Mouse (Mus musculus): ENCODE measurements around the gene Cfap206. TPM values are rescaled to one million over a fixed set of nuclear protein-coding genes. Genes with fewer than 3 reads are reported as not detected.

Cfap206 gene
- polyA plus RNA-seq, 1 experiment from 2014 or later, result 2.3 TPM

GRCm38 (mm10) chr4:34653179-34653578, 76.8 kb downstream of the Cfap206 start:
- Histone ChIP-seq H3K9me3 (ENCODE audit: control insufficient read depth, low read length) (no peaks in the 10 kb centered on the region), H3K4me2 (ENCODE audit: low read depth, low read length) (no peak overlapping the region), H3K4me1 (ENCODE audit: control insufficient read depth, insufficient read depth, low read length) (no peaks in the 10 kb centered on the region), H3K27me3 (ENCODE audit: control insufficient read depth, insufficient read depth, low read length) (no peaks in the 10 kb centered on the region), H3K4me3 (ENCODE audit: low read depth, low read length) (no peak overlapping the region), H3K27ac (ENCODE audit: low read depth, low read length) (no peak overlapping the region), H3K36me3 (ENCODE audit: control insufficient read depth, insufficient read depth, low read length) (peaks cover 46% of the 10 kb centered on the region), H3K9ac (replicated peaks; ENCODE audit: low read depth, low read length) (no peak overlapping the region)
- WGBS, result 96% methylated on average over 7 of the region's 7 CpGs
- no peak for ATAC-seq (ENCODE audit: low read depth)

- ATAC-seq (ENCODE audit: low read depth), result no peak
- no peak overlapping the region for H3K27ac ChIP-seq (ENCODE audit: low read depth, low read length)
- H3K27me3 ChIP-seq (ENCODE audit: control insufficient read depth, insufficient read depth, low read length), result no peaks in the 10 kb centered on the region
- H3K4me1 ChIP-seq (ENCODE audit: control insufficient read depth, insufficient read depth, low read length), result no peaks in the 10 kb centered on the region
- H3K36me3 ChIP-seq (ENCODE audit: control insufficient read depth, insufficient read depth, low read length), result peaks cover 27% of the 10 kb centered on the region; the same call in 1 of the 2 replicates
- no peak overlapping the region for H3K9ac ChIP-seq (replicated peaks; ENCODE audit: low read depth, low read length)
- H3K4me2 ChIP-seq (ENCODE audit: low read depth, low read length), result no peak overlapping the region
- H3K9me3 ChIP-seq (ENCODE audit: control insufficient read depth, low read length), result no peaks in the 10 kb centered on the region
- H3K4me3 ChIP-seq (ENCODE audit: low read depth, low read length), result no peak overlapping the region
Observed at GRCm38 (mm10) chr4:34644779-34645178, 85.2 kb downstream of the Cfap206 start.

GRCm38 (mm10) chr4:34640731-34641130, 89.3 kb downstream of the Cfap206 start:
- ATAC-seq (ENCODE audit: low read depth), result no peak
- H3K9ac ChIP-seq (replicated peaks; ENCODE audit: low read depth, low read length), result no peak overlapping the region
- 95% methylated on average over 3 of the region's 3 CpGs for WGBS

DNA sequence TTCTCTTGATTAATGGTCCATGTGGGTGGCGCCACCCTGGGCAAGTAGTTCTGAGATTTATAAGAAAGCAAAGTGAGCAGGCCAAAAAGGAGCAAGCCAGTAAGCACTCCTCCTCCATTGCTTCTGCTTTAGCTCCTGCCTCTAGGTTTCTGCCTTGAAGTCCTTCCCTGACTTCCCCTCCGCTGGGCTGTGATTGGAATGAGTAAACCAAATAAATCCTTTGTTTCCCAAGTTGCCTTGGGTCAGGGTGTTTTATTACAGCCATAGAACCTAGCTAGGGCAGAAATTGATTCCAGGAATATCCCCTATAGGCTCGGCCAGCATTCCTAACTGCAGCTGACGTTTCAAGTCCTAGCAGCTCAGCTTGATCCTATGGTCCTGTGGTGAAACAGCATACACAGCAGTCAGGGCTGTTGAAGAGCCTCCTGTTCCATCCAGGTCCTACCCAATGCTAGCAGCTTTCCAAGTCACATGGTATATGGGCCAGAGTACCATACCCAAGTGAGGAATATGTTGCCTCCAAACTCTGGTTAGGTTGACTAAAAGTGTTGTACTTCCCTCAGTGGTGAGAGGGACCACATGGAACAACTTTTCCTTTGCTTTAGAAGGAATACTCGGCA, 90.2 kb downstream of the Cfap206 start:
- Histone ChIP-seq H3K9me3 (ENCODE audit: control insufficient read depth, low read length) (no peaks in the 10 kb centered on the region), H3K36me3 (ENCODE audit: control insufficient read depth, insufficient read depth, low read length) (peaks cover 15% of the 10 kb centered on the region; the same call in 1 of the 2 replicates), H3K27me3 (ENCODE audit: control insufficient read depth, insufficient read depth, low read length) (no peaks in the 10 kb centered on the region), H3K4me1 (ENCODE audit: control insufficient read depth, insufficient read depth, low read length) (no peaks in the 10 kb centered on the region), H3K9ac (replicated peaks; ENCODE audit: low read depth, low read length) (no peak overlapping the region), H3K27ac (ENCODE audit: low read depth, low read length) (no peak overlapping the region), H3K4me3 (ENCODE audit: low read depth, low read length) (no peak overlapping the region), H3K4me2 (ENCODE audit: low read depth, low read length) (no peak overlapping the region)
- WGBS, result 72% methylated on average over 5 of the region's 5 CpGs
- no peak for ATAC-seq (ENCODE audit: low read depth)

More at GRCm38 (mm10) chr4:34640731-34641130, 89.3 kb downstream of the Cfap206 start:
- Histone ChIP-seq H3K36me3 (ENCODE audit: control insufficient read depth, insufficient read depth, low read length) (peaks cover 15% of the 10 kb centered on the region; the same call in 1 of the 2 replicates), H3K4me1 (ENCODE audit: control insufficient read depth, insufficient read depth, low read length) (no peaks in the 10 kb centered on the region), H3K4me2 (ENCODE audit: low read depth, low read length) (no peak overlapping the region), H3K27ac (ENCODE audit: low read depth, low read length) (no peak overlapping the region), H3K4me3 (ENCODE audit: low read depth, low read length) (no peak overlapping the region), H3K27me3 (ENCODE audit: control insufficient read depth, insufficient read depth, low read length) (no peaks in the 10 kb centered on the region), H3K9me3 (ENCODE audit: control insufficient read depth, low read length) (no peaks in the 10 kb centered on the region)

Other genes with a start within 250 kb of the Cfap206 start
- 82.1 and 97.2 TPM in 2 replicates for gene Akirin2, start 179.3 kb downstream of the Cfap206 start, polyA plus RNA-seq (2014; fragmentation: Nextera tagmentation; extraction: Ambion mirVana)
- 101 and 102 TPM in 2 replicates for gene Orc3, start 115.3 kb downstream of the Cfap206 start, polyA plus RNA-seq (2014; fragmentation: Nextera tagmentation; extraction: Ambion mirVana)
- gene Rars2, start 115.2 kb downstream of the Cfap206 start, polyA plus RNA-seq (2014; fragmentation: Nextera tagmentation; extraction: Ambion mirVana), result 54.8 and 59.4 TPM in 2 replicates
- gene Slc35a1, start 42.8 kb downstream of the Cfap206 start, polyA plus RNA-seq (2014; fragmentation: Nextera tagmentation; extraction: Ambion mirVana), result 51.4 and 55.5 TPM in 2 replicates
- gene Gm136, start 26.1 kb upstream of the Cfap206 start, polyA plus RNA-seq (2014; fragmentation: Nextera tagmentation; extraction: Ambion mirVana), result not detected in 2 replicates
- 56.6 and 56.8 TPM in 2 replicates for gene Smim8, start 48.2 kb upstream of the Cfap206 start, polyA plus RNA-seq (2014; fragmentation: Nextera tagmentation; extraction: Ambion mirVana)
- gene Zfp292, start 152.8 kb upstream of the Cfap206 start, polyA plus RNA-seq (2014; fragmentation: Nextera tagmentation; extraction: Ambion mirVana), result 37.7 and 42.7 TPM in 2 replicates
- not detected in 2 replicates for gene Cga, start 163.6 kb upstream of the Cfap206 start, polyA plus RNA-seq (2014; fragmentation: Nextera tagmentation; extraction: Ambion mirVana)

Data from neural tube, embryonic 14.5 days (tissue).